Mouse (Mus musculus): Measurements from ENCODE around the gene Rubcnl. TPM values are rescaled to one million over a fixed set of nuclear protein-coding genes. Genes with fewer than 3 reads are reported as not detected.

Rubcnl gene
- polyA plus RNA-seq (2021; fragmentation: Nextera tagmentation) = 0.65 and 0.81 TPM in 2 replicates
- long read RNA-seq, experiment 1, partial matches to known transcripts = 0 of 1 reads
- long read RNA-seq, experiment 1, other reads (novel, unspliced or antisense) = 0 of 1 reads
- long read RNA-seq, experiment 2 = 0 reads

GRCm38 (mm10) chr14:75015856-75016714 lies at the start of gene Rubcnl:
Rubcnl (plus strand) TSS chr14:75016027.

Other genes starting within 250 kb of the Rubcnl start
- 4.5 and 6.2 TPM in 2 replicates for gene Lrch1, start 68.2 kb upstream of the Rubcnl start, polyA plus RNA-seq (2021; fragmentation: Nextera tagmentation)
- gene Lrrc63, start 114.9 kb downstream of the Rubcnl start, polyA plus RNA-seq (2021; fragmentation: Nextera tagmentation) = not detected in 2 replicates
- 5.4 and 5.9 TPM in 2 replicates for gene Lcp1, start 115.1 kb downstream of the Rubcnl start, polyA plus RNA-seq (2021; fragmentation: Nextera tagmentation)
- not detected in 2 replicates for gene Cpb2, start 226.3 kb downstream of the Rubcnl start, polyA plus RNA-seq (2021; fragmentation: Nextera tagmentation)

Data from left cerebral cortex, adult 6 months (tissue).